Mouse (Mus musculus): Measurements from ENCODE around the gene Gltp. TPM values are rescaled to one million over a fixed set of nuclear protein-coding genes. Genes with fewer than 3 reads are reported as not detected.
A peak's percentile ranks its signal among the peaks of the same experiment; 100 is the strongest.

The Gltp gene
- polyA plus RNA-seq, 1 experiment from 2014 or later, result 86.0 TPM

DNA sequence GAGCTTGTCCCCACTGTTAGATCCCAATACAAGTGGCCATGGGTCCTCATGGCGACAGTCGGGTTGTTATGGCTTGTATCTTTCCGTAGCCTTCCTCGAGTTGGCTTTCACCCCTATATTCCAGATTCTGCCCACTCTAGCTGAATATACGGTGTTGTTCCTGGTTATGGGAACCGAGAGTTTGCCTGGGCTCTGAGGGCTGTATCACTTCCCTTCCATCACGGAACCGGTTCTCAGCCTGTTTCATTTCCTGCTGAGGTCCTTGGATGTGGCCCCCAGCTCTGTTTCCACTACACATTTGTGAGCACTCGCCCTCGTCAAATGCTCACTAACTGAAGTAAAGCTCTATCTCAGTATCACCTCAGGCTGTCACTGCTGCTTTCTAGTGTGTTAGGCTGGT, 31.2 kb upstream of the Gltp start:
- Histone ChIP-seq H3K9me3 (ENCODE audit: low read length) (peaks cover 6% of the 10 kb centered on the region; the same call in 1 of the 2 replicates), H3K27me3 (ENCODE audit: insufficient read depth, low read length) (no peaks in the 10 kb centered on the region), H3K4me1 (ENCODE audit: insufficient read depth, low read length) (peaks cover 34% of the 10 kb centered on the region), H3K9ac (replicated peaks; ENCODE audit: low read length) (no peak overlapping the region), H3K4me3 (ENCODE audit: low read length) (no peak overlapping the region), H3K4me2 (replicated peaks; ENCODE audit: low read depth, low read length) (no peak overlapping the region), H3K36me3 (ENCODE audit: insufficient read depth, low read length) (peaks cover 40% of the 10 kb centered on the region), H3K27ac (ENCODE audit: low read length) (peak overlapping the region; percentile 71)
- 87% methylated on average over 10 of the region's 10 CpGs for WGBS
- no peak for ATAC-seq (ENCODE audit: low FRiP score, low TSS enrichment)

DNA sequence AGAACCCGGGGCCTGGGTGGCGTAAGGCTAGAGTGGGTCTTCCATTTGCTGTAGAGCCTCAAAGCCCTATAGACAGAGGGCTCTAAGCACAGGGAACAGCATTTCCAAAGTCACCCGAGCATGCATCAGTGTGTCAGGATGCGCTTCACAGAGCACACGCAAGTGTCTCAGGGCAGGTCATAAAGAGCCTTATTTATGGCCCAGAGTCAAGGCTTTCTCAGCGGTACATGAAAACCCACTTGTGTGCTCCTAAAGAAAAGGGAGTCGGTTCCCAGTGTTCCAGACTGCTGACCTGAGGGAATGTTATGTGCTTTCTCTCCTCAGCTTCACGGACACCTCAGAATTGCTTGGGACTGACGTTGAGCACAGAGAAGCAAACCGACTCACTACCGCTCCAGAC, 30.0 kb upstream of the Gltp start:
- H3K4me2 ChIP-seq (replicated peaks; ENCODE audit: low read depth, low read length), result no peak overlapping the region
- H3K36me3 ChIP-seq (ENCODE audit: insufficient read depth, low read length), result peaks cover 50% of the 10 kb centered on the region
- H3K4me1 ChIP-seq (ENCODE audit: insufficient read depth, low read length), result peaks cover 34% of the 10 kb centered on the region
- peak; percentile 71 for ATAC-seq (ENCODE audit: low FRiP score, low TSS enrichment)
- H3K27ac ChIP-seq (ENCODE audit: low read length), result peak overlapping the region; percentile 71
- WGBS, result 40% methylated on average over 11 of the region's 11 CpGs
- H3K4me3 ChIP-seq (ENCODE audit: low read length), result no peak overlapping the region
- no peak overlapping the region for H3K9ac ChIP-seq (replicated peaks; ENCODE audit: low read length)
- no peaks in the 10 kb centered on the region for H3K27me3 ChIP-seq (ENCODE audit: insufficient read depth, low read length)
- H3K9me3 ChIP-seq (ENCODE audit: low read length), result peaks cover 6% of the 10 kb centered on the region; the same call in 1 of the 2 replicates

DNA sequence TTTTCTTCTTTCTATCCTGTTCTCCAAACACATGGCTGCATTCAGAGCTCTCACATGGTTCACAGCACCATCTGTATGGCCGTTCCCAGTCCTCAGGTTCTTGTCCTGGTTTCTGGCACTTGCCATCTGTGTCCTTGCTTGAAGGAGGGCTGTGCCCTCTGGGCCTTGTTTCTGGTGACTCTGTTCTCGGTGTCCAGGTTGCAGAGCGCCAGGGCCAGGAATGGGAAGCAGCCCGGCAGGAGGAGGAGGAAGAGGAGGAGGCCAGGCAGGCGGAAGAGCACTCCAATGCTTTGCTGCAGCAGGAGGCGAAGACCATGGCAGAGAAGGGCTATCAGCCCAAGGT, 29.1 kb upstream of the Gltp start:
- 91% methylated on average over 6 of the region's 6 CpGs for whole genome bisulfite sequencing
- Histone ChIP-seq H3K4me3 (ENCODE audit: low read length) (no peak overlapping the region), H3K27me3 (ENCODE audit: insufficient read depth, low read length) (no peaks in the 10 kb centered on the region), H3K4me1 (ENCODE audit: insufficient read depth, low read length) (peaks cover 34% of the 10 kb centered on the region), H3K4me2 (replicated peaks; ENCODE audit: low read depth, low read length) (no peak overlapping the region), H3K27ac (ENCODE audit: low read length) (peak overlapping the region; percentile 71), H3K9ac (replicated peaks; ENCODE audit: low read length) (no peak overlapping the region), H3K36me3 (ENCODE audit: insufficient read depth, low read length) (peaks cover 57% of the 10 kb centered on the region), H3K9me3 (ENCODE audit: low read length) (peaks cover 6% of the 10 kb centered on the region; the same call in 1 of the 2 replicates)
- no peak for ATAC-seq (ENCODE audit: low FRiP score, low TSS enrichment)

DNA sequence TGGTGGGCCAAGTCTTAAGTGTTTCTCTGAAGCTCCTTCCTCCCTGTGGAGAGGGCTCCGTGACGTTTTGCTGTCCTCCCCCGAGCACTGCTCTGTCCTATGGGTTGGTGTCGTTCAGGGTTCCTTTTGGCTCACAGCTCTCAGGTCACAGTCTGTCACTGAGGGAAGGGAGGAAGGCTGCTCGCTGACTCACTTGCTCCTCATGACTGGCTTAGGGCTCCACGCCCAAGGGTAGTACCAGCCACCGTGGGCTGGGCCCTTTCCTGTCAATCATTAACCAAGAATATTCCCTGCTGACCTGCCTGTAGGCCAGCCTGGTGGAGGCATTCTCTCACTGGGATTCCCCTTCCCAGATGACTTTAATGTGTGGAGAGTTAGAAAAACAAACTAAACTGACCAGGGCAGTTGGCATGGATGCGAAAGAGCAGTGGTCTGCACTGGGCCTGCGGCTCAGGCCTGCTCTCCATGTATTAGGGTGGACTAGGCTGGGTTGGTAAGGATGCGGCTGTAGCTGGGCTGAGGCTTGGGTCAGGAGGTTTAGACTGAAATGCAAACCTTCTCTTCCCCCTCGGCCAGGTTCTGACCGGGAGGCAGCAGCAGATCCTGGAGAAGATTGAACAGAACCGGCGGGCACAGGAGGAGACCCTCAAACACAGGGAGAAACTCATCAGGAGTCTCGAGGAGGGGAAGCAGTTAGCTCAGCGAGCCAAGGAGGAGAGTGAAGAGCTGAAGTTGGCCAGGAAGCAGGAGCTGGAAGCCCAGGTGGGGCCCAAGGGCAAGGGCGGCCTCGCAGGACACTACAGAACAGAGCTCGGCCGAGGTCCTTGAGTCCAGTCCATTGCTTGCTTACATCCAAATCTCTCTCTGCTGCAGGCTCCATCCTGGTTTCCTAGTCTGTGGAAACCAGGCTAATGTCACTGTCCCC, 28.5 kb upstream of the Gltp start:
- H3K9me3 ChIP-seq (ENCODE audit: low read length), result peaks cover 3% of the 10 kb centered on the region; the same call in 1 of the 2 replicates
- H3K9ac ChIP-seq (replicated peaks; ENCODE audit: low read length), result no peak overlapping the region
- H3K4me1 ChIP-seq (ENCODE audit: insufficient read depth, low read length), result peaks cover 34% of the 10 kb centered on the region
- no peak overlapping the region for H3K4me2 ChIP-seq (replicated peaks; ENCODE audit: low read depth, low read length)
- H3K36me3 ChIP-seq (ENCODE audit: insufficient read depth, low read length), result peaks cover 59% of the 10 kb centered on the region
- H3K4me3 ChIP-seq (ENCODE audit: low read length), result no peak overlapping the region
- H3K27ac ChIP-seq (ENCODE audit: low read length), result peak overlapping the region; percentile 51; the same call in 1 of the 2 replicates
- peak; percentile 76 for ATAC-seq (ENCODE audit: low FRiP score, low TSS enrichment)
- no peaks in the 10 kb centered on the region for H3K27me3 ChIP-seq (ENCODE audit: insufficient read depth, low read length)
- WGBS, result 75% methylated on average over 20 of the region's 20 CpGs

DNA sequence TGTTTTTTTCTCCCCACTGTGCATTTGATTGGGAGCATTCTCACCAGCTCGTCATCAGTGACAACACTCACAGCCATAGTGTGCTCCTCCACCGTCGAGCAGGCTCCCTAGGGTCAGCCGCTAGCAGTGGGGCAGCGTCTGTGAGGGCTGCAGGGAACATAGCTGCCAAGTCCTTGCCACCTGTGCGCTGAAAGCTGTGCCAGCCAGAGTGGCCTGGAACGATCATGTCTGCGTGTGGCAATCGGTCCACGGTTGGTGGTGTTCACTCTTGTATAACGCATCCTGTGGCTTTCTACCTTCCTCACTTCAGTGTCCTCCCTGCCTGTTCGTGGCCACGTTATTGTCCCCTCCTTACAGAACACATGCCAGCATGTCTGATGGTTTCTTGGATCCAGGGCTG, 27.7 kb upstream of the Gltp start:
- H3K36me3 ChIP-seq (ENCODE audit: insufficient read depth, low read length), result peaks cover 62% of the 10 kb centered on the region
- no peaks in the 10 kb centered on the region for H3K9me3 ChIP-seq (ENCODE audit: low read length)
- WGBS, result 86% methylated on average over 13 of the region's 13 CpGs
- no peaks in the 10 kb centered on the region for H3K27me3 ChIP-seq (ENCODE audit: insufficient read depth, low read length)
- peak overlapping the region; percentile 44; the same call in 1 of the 2 replicates for H3K27ac ChIP-seq (ENCODE audit: low read length)
- H3K4me2 ChIP-seq (replicated peaks; ENCODE audit: low read depth, low read length), result no peak overlapping the region
- H3K9ac ChIP-seq (replicated peaks; ENCODE audit: low read length), result no peak overlapping the region
- no peak for ATAC-seq (ENCODE audit: low FRiP score, low TSS enrichment)
- no peak overlapping the region for H3K4me3 ChIP-seq (ENCODE audit: low read length)
- H3K4me1 ChIP-seq (ENCODE audit: insufficient read depth, low read length), result peaks cover 34% of the 10 kb centered on the region

DNA sequence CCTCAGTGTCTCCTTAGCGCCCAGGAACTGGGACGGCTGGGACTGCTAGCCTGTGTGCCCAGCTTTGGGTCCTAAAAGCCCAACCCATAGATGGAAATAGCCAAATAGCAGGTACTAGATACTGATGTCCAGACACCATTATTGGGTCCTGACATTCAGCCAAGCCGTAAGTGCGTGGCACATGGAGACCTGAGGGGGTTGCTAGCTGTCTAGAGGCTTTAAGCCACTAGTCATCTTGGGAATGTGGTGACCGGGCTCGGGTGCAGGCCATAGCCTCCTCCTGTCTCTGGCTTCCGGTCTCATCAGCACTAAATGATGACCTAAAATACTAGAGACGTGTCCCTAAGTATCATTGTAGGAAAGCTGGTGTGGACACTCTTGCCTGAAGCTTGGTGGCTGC, 27.2 kb upstream of the Gltp start:
- no peak overlapping the region for H3K9ac ChIP-seq (replicated peaks; ENCODE audit: low read length)
- H3K4me3 ChIP-seq (ENCODE audit: low read length), result no peak overlapping the region
- H3K27me3 ChIP-seq (ENCODE audit: insufficient read depth, low read length), result no peaks in the 10 kb centered on the region
- H3K4me1 ChIP-seq (ENCODE audit: insufficient read depth, low read length), result peaks cover 34% of the 10 kb centered on the region
- H3K9me3 ChIP-seq (ENCODE audit: low read length), result no peaks in the 10 kb centered on the region
- no peak for ATAC-seq (ENCODE audit: low FRiP score, low TSS enrichment)
- no peak overlapping the region for H3K4me2 ChIP-seq (replicated peaks; ENCODE audit: low read depth, low read length)
- 89% methylated on average over 8 of the region's 8 CpGs for WGBS
- no peak overlapping the region for H3K27ac ChIP-seq (ENCODE audit: low read length)
- peaks cover 67% of the 10 kb centered on the region for H3K36me3 ChIP-seq (ENCODE audit: insufficient read depth, low read length)

DNA sequence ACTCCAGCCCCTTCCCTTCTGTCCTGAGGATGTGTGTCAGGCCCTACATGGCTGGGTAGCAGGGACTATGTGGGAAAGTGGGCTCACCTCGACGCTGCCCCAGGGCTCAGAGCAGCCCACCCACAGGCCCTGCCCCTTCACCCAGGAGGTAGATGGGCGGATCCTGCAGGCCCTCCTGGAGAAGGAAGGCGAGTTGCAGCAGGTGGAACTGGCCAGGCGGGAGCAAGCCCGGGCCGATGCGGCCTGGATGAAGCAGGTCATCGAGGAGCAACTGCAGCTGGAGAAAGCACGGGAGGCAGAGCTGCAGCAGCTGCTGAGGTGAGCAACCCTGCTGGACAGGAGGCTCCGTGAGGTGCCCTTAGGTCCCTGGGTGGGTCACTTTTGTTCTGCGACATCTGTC, 26.5 kb upstream of the Gltp start:
- Histone ChIP-seq H3K4me1 (ENCODE audit: insufficient read depth, low read length) (peaks cover 34% of the 10 kb centered on the region), H3K27ac (ENCODE audit: low read length) (no peak overlapping the region), H3K36me3 (ENCODE audit: insufficient read depth, low read length) (peaks cover 67% of the 10 kb centered on the region), H3K4me3 (ENCODE audit: low read length) (no peak overlapping the region), H3K27me3 (ENCODE audit: insufficient read depth, low read length) (no peaks in the 10 kb centered on the region), H3K4me2 (replicated peaks; ENCODE audit: low read depth, low read length) (no peak overlapping the region), H3K9me3 (ENCODE audit: low read length) (no peaks in the 10 kb centered on the region), H3K9ac (replicated peaks; ENCODE audit: low read length) (no peak overlapping the region)
- ATAC-seq (ENCODE audit: low FRiP score, low TSS enrichment), result no peak
- WGBS, result 72% methylated on average over 12 of the region's 12 CpGs

DNA sequence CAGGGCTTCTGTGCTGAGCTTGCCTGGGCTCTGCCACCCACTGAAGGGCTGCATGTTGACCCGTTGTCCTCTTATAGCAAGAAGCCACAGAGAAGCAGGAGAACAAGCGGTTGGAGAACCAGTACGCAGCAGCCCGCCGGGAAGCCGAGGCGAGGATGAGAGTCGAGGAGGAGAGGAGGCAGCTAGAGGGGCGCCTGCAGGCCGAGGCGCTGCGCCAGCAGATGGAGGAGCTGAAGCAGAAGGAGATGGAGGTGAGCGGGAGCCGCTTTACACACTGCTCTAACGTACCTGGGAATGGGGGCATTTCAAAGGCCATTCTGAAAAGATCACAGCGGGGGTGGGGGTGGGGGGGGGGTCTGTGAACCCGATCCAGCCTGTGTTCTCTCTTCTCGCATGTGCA, 23.8 kb upstream of the Gltp start:
- Histone ChIP-seq H3K27ac (ENCODE audit: low read length) (no peak overlapping the region), H3K4me1 (ENCODE audit: insufficient read depth, low read length) (peaks cover 10% of the 10 kb centered on the region), H3K4me2 (replicated peaks; ENCODE audit: low read depth, low read length) (no peak overlapping the region), H3K36me3 (ENCODE audit: insufficient read depth, low read length) (peaks cover 72% of the 10 kb centered on the region), H3K27me3 (ENCODE audit: insufficient read depth, low read length) (no peaks in the 10 kb centered on the region), H3K9me3 (ENCODE audit: low read length) (no peaks in the 10 kb centered on the region), H3K4me3 (ENCODE audit: low read length) (no peak overlapping the region), H3K9ac (replicated peaks; ENCODE audit: low read length) (no peak overlapping the region)
- ATAC-seq (ENCODE audit: low FRiP score, low TSS enrichment), result no peak
- 93% methylated on average over 18 of the region's 18 CpGs for WGBS

DNA sequence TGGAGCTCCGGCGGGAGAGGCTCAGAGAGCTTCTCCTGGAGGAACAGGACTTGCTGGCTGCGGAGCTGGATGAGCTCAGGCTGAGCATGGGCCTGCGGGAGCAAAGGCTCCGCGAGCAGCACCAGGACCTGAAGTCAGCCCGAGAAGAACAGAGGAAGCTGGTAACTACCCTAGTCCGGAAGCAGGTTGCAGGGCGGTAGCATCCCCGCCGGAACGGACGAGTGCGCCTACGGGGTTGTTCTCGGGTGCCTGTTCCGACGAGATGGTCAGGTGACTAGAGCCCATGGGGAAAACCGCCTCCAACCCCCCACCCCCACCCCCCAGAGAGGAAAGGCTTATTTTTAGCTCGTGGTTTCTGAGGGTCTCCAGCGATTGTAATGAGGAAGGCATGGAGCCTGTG, 18.6 kb upstream of the Gltp start:
- H3K4me2 ChIP-seq (replicated peaks; ENCODE audit: low read depth, low read length), result no peak overlapping the region
- H3K4me3 ChIP-seq (ENCODE audit: low read length), result no peak overlapping the region
- WGBS, result 89% methylated on average over 21 of the region's 21 CpGs
- no peaks in the 10 kb centered on the region for H3K9me3 ChIP-seq (ENCODE audit: low read length)
- H3K9ac ChIP-seq (replicated peaks; ENCODE audit: low read length), result no peak overlapping the region
- no peaks in the 10 kb centered on the region for H3K27me3 ChIP-seq (ENCODE audit: insufficient read depth, low read length)
- peaks cover 39% of the 10 kb centered on the region for H3K36me3 ChIP-seq (ENCODE audit: insufficient read depth, low read length)
- H3K4me1 ChIP-seq (ENCODE audit: insufficient read depth, low read length), result peaks cover 8% of the 10 kb centered on the region
- ATAC-seq (ENCODE audit: low FRiP score, low TSS enrichment), result no peak
- no peak overlapping the region for H3K27ac ChIP-seq (ENCODE audit: low read length)

DNA sequence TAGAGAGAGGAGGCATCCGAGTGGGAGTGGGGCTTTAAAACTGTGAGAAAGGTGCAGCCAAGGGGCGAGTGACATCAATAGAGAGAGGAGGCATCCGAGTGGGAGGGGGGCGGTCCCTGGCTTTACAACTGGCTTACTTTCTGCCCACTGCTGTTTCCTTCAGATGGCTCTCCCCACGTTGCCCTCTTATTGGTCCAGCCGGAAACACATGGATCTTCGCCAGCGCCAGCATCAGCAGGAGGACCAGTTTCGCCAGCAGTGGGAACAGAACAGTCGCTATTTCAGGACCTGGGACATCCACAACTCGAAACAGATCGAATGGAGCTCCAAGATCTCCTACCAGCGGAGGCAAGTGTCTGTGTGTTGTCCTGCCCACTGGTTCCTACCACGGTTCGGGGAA, 17.7 kb upstream of the Gltp start:
- Histone ChIP-seq H3K36me3 (ENCODE audit: insufficient read depth, low read length) (peaks cover 36% of the 10 kb centered on the region), H3K27ac (ENCODE audit: low read length) (no peak overlapping the region), H3K9ac (replicated peaks; ENCODE audit: low read length) (peak overlapping the region; percentile 74), H3K4me3 (ENCODE audit: low read length) (peak overlapping the region; percentile 71), H3K4me2 (replicated peaks; ENCODE audit: low read depth, low read length) (peak overlapping the region; percentile 87), H3K4me1 (ENCODE audit: insufficient read depth, low read length) (peaks cover 8% of the 10 kb centered on the region), H3K9me3 (ENCODE audit: low read length) (no peaks in the 10 kb centered on the region), H3K27me3 (ENCODE audit: insufficient read depth, low read length) (no peaks in the 10 kb centered on the region)
- WGBS, result 49% methylated on average over 15 of the region's 15 CpGs
- ATAC-seq (ENCODE audit: low FRiP score, low TSS enrichment), result no peak
